8 mouse cellular contexts compared by ENCODE assay signal in the genomic region with DNA sequence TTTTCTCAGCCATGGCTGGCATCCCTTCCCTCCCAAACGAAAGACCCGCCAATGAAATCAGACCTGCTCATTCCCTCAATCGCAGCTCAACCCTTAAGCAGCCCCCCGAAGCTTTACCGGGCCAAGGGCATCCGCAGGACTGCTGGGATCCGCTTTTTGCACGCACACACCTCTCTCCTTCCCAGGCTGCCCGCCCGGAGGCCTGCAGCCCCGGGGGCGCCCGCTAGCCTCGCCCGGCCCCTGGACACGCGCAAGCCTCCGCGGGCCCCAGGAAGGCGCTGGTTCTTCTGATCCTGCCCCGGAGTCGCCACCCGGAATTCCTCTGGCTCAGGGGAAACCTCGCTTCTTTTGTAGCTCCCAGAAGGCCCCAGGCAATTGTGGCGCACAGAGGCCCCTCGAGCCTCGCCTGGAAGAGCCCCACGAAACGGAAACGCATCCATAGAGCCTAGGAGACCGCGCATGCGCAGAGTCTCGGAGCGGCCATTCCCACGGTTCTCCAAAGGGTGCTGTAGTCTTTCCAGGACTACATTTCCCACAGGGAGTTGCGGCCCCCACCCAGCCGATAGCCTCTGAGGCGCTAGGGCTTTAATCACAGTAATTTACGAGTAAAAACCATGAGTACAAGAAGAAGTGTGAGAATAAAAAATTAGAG. TPM values are rescaled to one million over a fixed set of nuclear protein-coding genes. Genes with fewer than 3 reads are reported as not detected.
DNase-seq lines count a peak whose midpoint lies in the region; ATAC-seq and TF ChIP-seq lines count a peak whose summit lies in the region.

A gene (minus strand): TSS at position 416 of the 652 bp plus-strand sequence.

- peaks cover 7% of the 10 kb centered on the region for H3K4me1 ChIP-seq in hindbrain, embryonic 16.5 days (ENCODE audit: control insufficient read depth, insufficient read depth, low read depth, low read length)
- H3K4me1 ChIP-seq in lung, postnatal 0 days (ENCODE audit: insufficient read depth, low read depth, low read length) = 0 out of 2 replicates have a peak, but pooled peaks cover 6% of the 10 kb centered on the region

- intact Hi-C loops in gastrocnemius, adult 2 months (cut with DNase I) = loop anchor here (2.0 kb wide), 1 partner anchor 21 kb away; no protein-coding TSS in a partner anchor

- TF ChIP-seq CTCF in gastrocnemius, adult 2 months (IDR thresholded peaks at IDR 0.05) = no peak
- TF ChIP-seq CTCF in lung, postnatal 0 days (IDR thresholded peaks at IDR 0.05) = no peak

- no peaks in the 10 kb centered on the region for H3K9me3 ChIP-seq in hindbrain, embryonic 16.5 days (ENCODE audit: control insufficient read depth, low read length)
- H3K9me3 ChIP-seq in lung, postnatal 0 days (ENCODE audit: low read length) = no peaks in the 10 kb centered on the region

- H3K4me2 ChIP-seq in hindbrain, embryonic 16.5 days (ENCODE audit: low read length) = peak within 1 kb of the TSS; percentile 76
- H3K4me2 ChIP-seq in lung, postnatal 0 days (replicated peaks; ENCODE audit: low read depth, low read length) = peak within 1 kb of the TSS; percentile 87

- WGBS in hindbrain, embryonic 16.5 days = under 1% methylated on average over 40 of the region's 40 CpGs
- under 1% methylated on average over 40 of the region's 40 CpGs for WGBS in lung, postnatal 0 days

- TF ChIP-seq EP300 in lung, postnatal 0 days (IDR thresholded peaks at IDR 0.05) = no peak

- peak; percentile 93 for ATAC-seq in hindbrain, embryonic 16.5 days
- ATAC-seq in lung, postnatal 0 days = peak; percentile 98
- no peak for ATAC-seq in monocyte, adult 5-6 weeks (replicated peaks; ENCODE audit: insufficient number of reproducible peaks, low FRiP score, low TSS enrichment, poor library complexity, severe bottlenecking)

- H3K27me3 ChIP-seq in hindbrain, embryonic 16.5 days (replicated peaks; ENCODE audit: control insufficient read depth, insufficient read depth, low read length) = no peaks in the 10 kb centered on the region
- no peaks in the 10 kb centered on the region for H3K27me3 ChIP-seq in lung, postnatal 0 days (replicated peaks; ENCODE audit: insufficient read depth, low read length)

- peak; percentile 94 to 97 for DNase-seq in adrenal gland, adult (ENCODE audit: inconsistent age in 2 of 2, low spot score in 1 of 2)
- peak; percentile 94 to 97 for DNase-seq in cerebellum, postnatal 4 days (ENCODE audit: low spot score in 2 of 2)
- DNase-seq in gastrocnemius, adult 2 months = peak; percentile 96
- peak; percentile 95 to 96 for DNase-seq in layer of hippocampus, postnatal 36 days
- peak; percentile 96 for DNase-seq in lung, postnatal 0 days (ENCODE audit: low spot score)
- peak; percentile 97 for DNase-seq in right cerebral cortex, adult 18-20 months

- H3K4me3 ChIP-seq in gastrocnemius, adult 2 months = peak within 1 kb of the TSS; percentile 89
- H3K4me3 ChIP-seq in hindbrain, embryonic 16.5 days (ENCODE audit: low read length) = peak within 1 kb of the TSS; percentile 81
- H3K4me3 ChIP-seq in lung, postnatal 0 days (ENCODE audit: low read depth, low read length) = peak within 1 kb of the TSS; percentile 66

- H3K36me3 ChIP-seq in hindbrain, embryonic 16.5 days (ENCODE audit: control insufficient read depth, insufficient read depth, low read length) = peaks cover 24% of the 10 kb centered on the region
- peaks cover 11% of the 10 kb centered on the region for H3K36me3 ChIP-seq in lung, postnatal 0 days (ENCODE audit: insufficient read depth, low read length)

- peak within 1 kb of the TSS; percentile 82 for H3K27ac ChIP-seq in gastrocnemius, adult 2 months
- peak within 1 kb of the TSS; percentile 85 for H3K27ac ChIP-seq in hindbrain, embryonic 16.5 days (ENCODE audit: low read depth, low read length)
- peak within 1 kb of the TSS; percentile 69 for H3K27ac ChIP-seq in lung, postnatal 0 days (ENCODE audit: low read length)

- H3K9ac ChIP-seq in hindbrain, embryonic 16.5 days (ENCODE audit: low read depth, low read length) = peak within 1 kb of the TSS; percentile 94
- H3K9ac ChIP-seq in lung, postnatal 0 days (replicated peaks; ENCODE audit: low read depth) = peak within 1 kb of the TSS; percentile 87

RNA-seq across cellular contexts. Expression of the gene that starts here (rescaled TPM):
- total RNA-seq in gastrocnemius, adult 2 months (2021) = 1 to 10 TPM; 2.3 TPM
- 6.8 and 9.0 TPM in 2 replicates for polyA plus RNA-seq in hindbrain, embryonic 16.5 days (2015; fragmentation: Nextera tagmentation; extraction: Ambion mirVana)
- 10 to 100 TPM; 15.6 to 16.5 TPM for total RNA-seq in layer of hippocampus, postnatal 36 days (2021)
- polyA plus RNA-seq in lung, postnatal 0 days (2015; fragmentation: Nextera tagmentation; extraction: Ambion mirVana) = 2.5 and 2.6 TPM in 2 replicates
- not detected in 3 replicates for total RNA-seq in monocyte, adult 5-6 weeks (2017)

Comparison
In these comparisons a context has a peak if more than half of its experiments do, and no peak if none do; other contexts are left out.
1. RNA of the gene that starts here (total RNA-seq): 15.6 to 16.5 TPM in layer of hippocampus, postnatal 36 days; 2.3 TPM in gastrocnemius, adult 2 months and not detected in monocyte, adult 5-6 weeks; every median in the first group is over 4 times any median in the second.
2. Peak in every context shown above with its lines, with median percentiles within 50 percentile points of each other: DNase-seq, H3K27ac ChIP-seq and H3K4me3 ChIP-seq.